Mouse (Mus musculus): ENCODE data around the gene Sebox.

The Sebox gene

GRCm38 (mm10) chr11:78502909-78503650, at the start of gene Sebox:
Sebox (plus strand) TSS chr11:78503447.
- in situ Hi-C loops (cut with MboI; ENCODE audit: low pct_unique_long_range_greater_than_20kb in 1 of 2, low sequenced_read_pairs in 2 of 2, unreplicated experiment in 1 of 2): no loop called here

- in situ Hi-C loops (cut with MboI; ENCODE audit: low pct_unique_long_range_greater_than_20kb in 1 of 2, low sequenced_read_pairs in 2 of 2, unreplicated experiment in 1 of 2): no loop called here
These were observed 49.6 kb upstream of the Sebox start for GRCm38 (mm10) chr11:78453675-78454074.

- in situ Hi-C loops (cut with MboI; ENCODE audit: low pct_unique_long_range_greater_than_20kb in 1 of 2, low sequenced_read_pairs in 2 of 2, unreplicated experiment in 1 of 2): no loop called here
These were observed 49.0 kb upstream of the Sebox start for GRCm38 (mm10) chr11:78454276-78454675.

GRCm38 (mm10) chr11:78455308-78455707, 47.9 kb upstream of the Sebox start:
- in situ Hi-C loops (cut with MboI; ENCODE audit: low pct_unique_long_range_greater_than_20kb in 1 of 2, low sequenced_read_pairs in 2 of 2, unreplicated experiment in 1 of 2): no loop called here

GRCm38 (mm10) chr11:78458740-78459139, 44.5 kb upstream of the Sebox start:
- in situ Hi-C loops (cut with MboI; ENCODE audit: low pct_unique_long_range_greater_than_20kb in 1 of 2, low sequenced_read_pairs in 2 of 2, unreplicated experiment in 1 of 2): no loop called here

GRCm38 (mm10) chr11:78461894-78462293, 41.4 kb upstream of the Sebox start:
- in situ Hi-C loops (cut with MboI; ENCODE audit: low pct_unique_long_range_greater_than_20kb in 1 of 2, low sequenced_read_pairs in 2 of 2, unreplicated experiment in 1 of 2): no loop called here

GRCm38 (mm10) chr11:78462669-78463068, 40.6 kb upstream of the Sebox start:
- in situ Hi-C loops (cut with MboI; ENCODE audit: low pct_unique_long_range_greater_than_20kb in 1 of 2, low sequenced_read_pairs in 2 of 2, unreplicated experiment in 1 of 2): no loop called here

- in situ Hi-C loops (cut with MboI; ENCODE audit: low pct_unique_long_range_greater_than_20kb in 1 of 2, low sequenced_read_pairs in 2 of 2, unreplicated experiment in 1 of 2): no loop called here
These were observed 39.8 kb upstream of the Sebox start for GRCm38 (mm10) chr11:78463286-78464036.

- in situ Hi-C loops (cut with MboI; ENCODE audit: low pct_unique_long_range_greater_than_20kb in 1 of 2, low sequenced_read_pairs in 2 of 2, unreplicated experiment in 1 of 2): no loop called here
These were observed 38.1 kb upstream of the Sebox start for GRCm38 (mm10) chr11:78465116-78465515.

GRCm38 (mm10) chr11:78465568-78466180, 37.6 kb upstream of the Sebox start, which contains the start of gene Slc46a1:
Slc46a1 (plus strand) TSS chr11:78465697.
- in situ Hi-C loops (cut with MboI; ENCODE audit: low pct_unique_long_range_greater_than_20kb in 1 of 2, low sequenced_read_pairs in 2 of 2, unreplicated experiment in 1 of 2): no loop called here

GRCm38 (mm10) chr11:78466242-78466912, 36.9 kb upstream of the Sebox start:
- in situ Hi-C loops (cut with MboI; ENCODE audit: low pct_unique_long_range_greater_than_20kb in 1 of 2, low sequenced_read_pairs in 2 of 2, unreplicated experiment in 1 of 2): no loop called here

GRCm38 (mm10) chr11:78467515-78467914, 35.7 kb upstream of the Sebox start:
- in situ Hi-C loops (cut with MboI; ENCODE audit: low pct_unique_long_range_greater_than_20kb in 1 of 2, low sequenced_read_pairs in 2 of 2, unreplicated experiment in 1 of 2): no loop called here

GRCm38 (mm10) chr11:78467932-78468331, 35.3 kb upstream of the Sebox start:
- in situ Hi-C loops (cut with MboI; ENCODE audit: low pct_unique_long_range_greater_than_20kb in 1 of 2, low sequenced_read_pairs in 2 of 2, unreplicated experiment in 1 of 2): no loop called here

- in situ Hi-C loops (cut with MboI; ENCODE audit: low pct_unique_long_range_greater_than_20kb in 1 of 2, low sequenced_read_pairs in 2 of 2, unreplicated experiment in 1 of 2): no loop called here
These were observed 31.7 kb upstream of the Sebox start for GRCm38 (mm10) chr11:78471326-78472103.

- in situ Hi-C loops (cut with MboI; ENCODE audit: low pct_unique_long_range_greater_than_20kb in 1 of 2, low sequenced_read_pairs in 2 of 2, unreplicated experiment in 1 of 2): no loop called here
These were observed 28.0 kb upstream of the Sebox start for GRCm38 (mm10) chr11:78475289-78475688.

GRCm38 (mm10) chr11:78483639-78484038, 19.6 kb upstream of the Sebox start:
- in situ Hi-C loops (cut with MboI; ENCODE audit: low pct_unique_long_range_greater_than_20kb in 1 of 2, low sequenced_read_pairs in 2 of 2, unreplicated experiment in 1 of 2): no loop called here

- in situ Hi-C loops (cut with MboI; ENCODE audit: low pct_unique_long_range_greater_than_20kb in 1 of 2, low sequenced_read_pairs in 2 of 2, unreplicated experiment in 1 of 2): no loop called here
These were observed 15.1 kb upstream of the Sebox start for GRCm38 (mm10) chr11:78488168-78488567.

GRCm38 (mm10) chr11:78490781-78491241, 12.4 kb upstream of the Sebox start:
- in situ Hi-C loops (cut with MboI; ENCODE audit: low pct_unique_long_range_greater_than_20kb in 1 of 2, low sequenced_read_pairs in 2 of 2, unreplicated experiment in 1 of 2): no loop called here

All from mouse embryonic stem cell (cell line).